Mouse (Mus musculus): Measurements from ENCODE around the gene Scg2.

DNA sequence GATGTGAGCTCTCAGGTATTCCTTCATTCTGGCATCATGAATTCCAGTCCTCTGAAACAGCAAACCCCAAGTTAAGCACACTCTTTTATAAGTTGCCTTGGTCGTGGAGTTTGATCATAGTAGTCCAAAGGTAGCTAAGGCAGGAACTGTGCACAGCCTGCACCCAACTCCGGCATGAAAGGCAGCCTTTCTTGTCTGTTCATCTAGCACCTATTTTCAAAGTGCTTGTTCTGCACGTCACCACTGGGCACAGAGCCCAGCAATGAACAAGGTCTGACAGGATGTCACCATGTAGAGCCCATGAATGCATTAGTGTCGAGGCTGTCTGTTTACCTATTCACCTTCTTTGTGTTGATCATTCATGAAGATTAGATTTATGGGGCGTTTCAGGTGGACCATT, 39.6 kb downstream of the Scg2 start:
- no peak for TF ChIP-seq CTCF (IDR thresholded peaks at IDR 0.05; ENCODE audit: low read depth, low read length)
- no peak for TF ChIP-seq GATA1 (IDR thresholded peaks at IDR 0.05; ENCODE audit: borderline replicate concordance, low read length)
- no peak for TF ChIP-seq TAL1 (conservative IDR thresholded peaks at IDR 0.05; ENCODE audit: low read depth, low read length)
- no peak for TF ChIP-seq GATA2 (IDR thresholded peaks at IDR 0.05; ENCODE audit: borderline replicate concordance, low read depth, low read length)
- TF ChIP-seq POLR2AphosphoS5 (IDR thresholded peaks at IDR 0.05; ENCODE audit: insufficient replicate concordance, low read depth, low read length), result no peak
